Mouse (Mus musculus): ENCODE results near the gene Tank. TPM values are rescaled to one million over a fixed set of nuclear protein-coding genes. Genes with fewer than 3 reads are reported as not detected.

Gene Tank
- polyA plus RNA-seq, 1 experiment from 2014 or later = 22.2 TPM

DNA sequence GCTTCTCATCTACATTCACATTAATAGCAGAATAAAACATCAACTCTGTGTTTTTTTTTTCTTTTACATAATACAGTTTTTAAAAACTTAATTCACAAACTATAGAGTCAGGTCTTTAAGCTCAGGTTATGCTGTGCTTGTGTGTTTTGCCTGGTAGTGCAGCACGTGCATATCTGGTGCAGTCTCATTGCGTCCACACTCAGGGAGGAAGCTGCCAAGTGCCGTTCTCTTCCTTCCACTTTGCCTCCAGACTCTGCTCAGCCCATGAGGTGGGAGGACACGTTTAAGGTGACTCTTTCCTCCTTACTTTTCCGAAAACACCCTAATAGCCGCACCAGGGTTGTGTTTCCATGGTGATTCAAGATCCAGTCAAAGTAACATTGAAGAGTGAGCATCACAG, 59.8 kb downstream of the Tank start:
- Histone ChIP-seq H3K27ac (no peak overlapping the region), H3K27me3 (ENCODE audit: insufficient read depth, poor library complexity, severe bottlenecking) (no peaks in the 10 kb centered on the region), H3K36me3 (no peaks in the 10 kb centered on the region), H3K9me3 (no peaks in the 10 kb centered on the region), H3K4me1 (replicated peaks) (no peaks in the 10 kb centered on the region), H3K4me3 (no peak overlapping the region)
- DNase-seq (ENCODE audit: low spot score) = no peak
- WGBS = 86% methylated on average over 6 of the region's 6 CpGs

DNA sequence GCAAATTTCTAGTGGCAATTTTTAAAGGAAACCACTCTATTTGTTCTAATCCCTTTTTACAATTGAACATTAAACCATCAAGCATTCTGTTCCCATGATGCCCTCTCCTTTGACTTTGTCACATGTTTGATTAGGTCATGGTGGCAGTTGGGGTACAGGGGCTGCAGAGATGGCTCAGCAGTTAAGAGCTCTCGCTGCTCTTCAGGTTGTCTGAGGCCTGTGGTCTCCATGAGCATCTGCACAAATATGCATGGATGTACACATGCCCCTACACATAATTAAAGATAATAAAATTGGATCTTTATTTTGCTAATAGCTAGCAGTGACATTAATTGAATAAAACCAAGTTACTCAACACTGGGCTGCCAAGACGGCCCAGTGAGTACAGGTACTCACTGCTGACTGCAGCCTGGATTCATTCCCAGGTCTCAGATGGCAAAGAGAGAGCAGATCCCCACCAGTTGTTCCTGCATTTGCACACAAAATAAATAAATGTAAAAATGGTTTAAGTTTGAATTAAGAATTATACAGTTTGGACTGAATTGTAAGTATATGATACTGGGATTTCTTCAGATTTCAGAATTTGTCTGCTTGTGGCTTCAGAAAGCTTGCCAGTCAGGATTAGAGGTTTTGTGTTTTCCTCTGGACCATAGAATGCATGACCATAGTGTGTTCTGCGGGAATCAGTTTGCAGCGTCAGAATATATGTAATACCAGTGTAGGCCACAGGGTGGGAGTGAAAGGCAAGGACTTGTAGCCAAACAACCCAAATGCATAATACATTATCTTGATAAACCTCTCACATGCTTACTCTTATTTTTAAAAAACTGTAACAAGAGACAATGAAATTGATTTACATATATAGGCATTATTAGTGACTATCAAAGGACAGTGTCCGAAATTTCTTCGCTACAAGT, 64.3 kb downstream of the Tank start:
- no peaks in the 10 kb centered on the region for H3K27me3 ChIP-seq (ENCODE audit: insufficient read depth, poor library complexity, severe bottlenecking)
- no peaks in the 10 kb centered on the region for H3K36me3 ChIP-seq
- no peaks in the 10 kb centered on the region for H3K9me3 ChIP-seq
- no peaks in the 10 kb centered on the region for H3K4me1 ChIP-seq (replicated peaks)
- H3K4me3 ChIP-seq = no peak overlapping the region
- H3K27ac ChIP-seq = no peak overlapping the region
- WGBS = 58% methylated on average over 6 of the region's 6 CpGs
- peak; percentile 33 for DNase-seq (ENCODE audit: low spot score)

DNA sequence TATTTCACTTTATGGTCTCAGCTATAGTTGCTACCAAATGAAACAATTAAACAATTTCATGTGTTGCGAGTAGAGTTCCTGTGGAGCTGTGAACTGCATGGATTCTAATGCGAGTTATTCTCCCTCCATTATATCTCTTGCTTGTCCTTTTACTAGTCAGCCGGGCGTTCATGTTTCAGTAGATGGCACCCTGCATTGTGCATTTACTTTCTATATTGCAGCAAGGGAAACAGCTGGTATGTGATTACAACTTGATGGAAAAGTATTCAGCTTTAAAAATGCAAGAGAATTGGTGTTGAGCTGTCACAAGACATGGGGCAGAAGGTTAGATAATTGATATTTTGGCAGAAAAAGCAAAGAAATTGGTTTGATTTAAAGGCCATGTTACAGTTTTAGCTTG, 72.8 kb downstream of the Tank start:
- WGBS = 86% methylated on average over 4 of the region's 4 CpGs
- no peak for DNase-seq (ENCODE audit: low spot score)

DNA sequence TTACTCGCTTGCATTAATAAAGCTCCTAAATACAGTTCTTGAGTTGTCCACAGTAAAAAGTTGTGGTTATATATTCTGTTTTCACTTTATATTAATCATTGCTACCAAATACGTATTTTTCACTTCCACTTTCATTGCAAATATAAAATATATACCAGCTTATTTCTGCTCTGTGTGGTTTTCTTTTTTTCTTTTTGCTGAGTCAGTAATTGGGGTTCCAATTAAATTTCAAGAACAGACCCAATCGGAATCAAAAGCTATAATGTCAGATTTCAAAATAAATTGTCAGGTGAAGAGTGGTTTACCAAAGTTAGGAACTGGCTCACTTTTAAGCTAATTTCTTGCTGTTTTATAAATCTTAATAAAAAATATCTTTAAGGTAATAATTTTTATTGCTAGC, 73.3 kb downstream of the Tank start:
- Histone ChIP-seq H3K9me3 (no peaks in the 10 kb centered on the region), H3K4me3 (no peak overlapping the region), H3K27ac (no peak overlapping the region), H3K4me1 (replicated peaks) (peaks cover 20% of the 10 kb centered on the region), H3K27me3 (ENCODE audit: insufficient read depth, poor library complexity, severe bottlenecking) (peaks cover 15% of the 10 kb centered on the region; the same call in 1 of the 2 replicates), H3K36me3 (0 out of 2 replicates have a peak, but pooled peaks cover 4% of the 10 kb centered on the region)
- no peak for DNase-seq (ENCODE audit: low spot score)
- WGBS = 89% methylated on average over 3 of the region's 3 CpGs

More for the DNA sequence above, 72.8 kb downstream of the Tank start:
- 0 out of 2 replicates have a peak, but pooled peaks cover 4% of the 10 kb centered on the region for H3K36me3 ChIP-seq
- no peaks in the 10 kb centered on the region for H3K9me3 ChIP-seq
- peaks cover 15% of the 10 kb centered on the region; the same call in 1 of the 2 replicates for H3K27me3 ChIP-seq (ENCODE audit: insufficient read depth, poor library complexity, severe bottlenecking)
- no peak overlapping the region for H3K4me3 ChIP-seq
- H3K4me1 ChIP-seq (replicated peaks) = peaks cover 16% of the 10 kb centered on the region
- H3K27ac ChIP-seq = no peak overlapping the region

DNA sequence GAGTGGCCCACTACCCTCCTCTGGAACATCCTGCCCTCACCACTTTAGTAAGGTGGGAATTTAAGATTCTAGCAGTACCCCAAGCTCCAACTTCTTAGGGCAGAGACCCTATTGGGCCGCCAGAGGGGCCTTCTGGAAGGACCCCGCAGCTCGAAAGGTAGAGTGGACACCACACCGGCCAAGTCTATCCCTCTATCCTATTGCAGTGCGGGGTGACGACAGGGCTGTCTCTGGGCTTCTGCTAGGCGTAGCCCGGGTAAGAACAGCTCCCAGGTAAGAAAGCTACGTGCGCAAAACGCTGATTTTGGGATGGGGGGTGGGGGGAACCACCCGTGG, 76.6 kb downstream of the Tank start:
- DNase-seq (ENCODE audit: low spot score) = peak; percentile 32
- peak overlapping the region; percentile 90; the same call in 1 of the 2 replicates for H3K27ac ChIP-seq

DNA sequence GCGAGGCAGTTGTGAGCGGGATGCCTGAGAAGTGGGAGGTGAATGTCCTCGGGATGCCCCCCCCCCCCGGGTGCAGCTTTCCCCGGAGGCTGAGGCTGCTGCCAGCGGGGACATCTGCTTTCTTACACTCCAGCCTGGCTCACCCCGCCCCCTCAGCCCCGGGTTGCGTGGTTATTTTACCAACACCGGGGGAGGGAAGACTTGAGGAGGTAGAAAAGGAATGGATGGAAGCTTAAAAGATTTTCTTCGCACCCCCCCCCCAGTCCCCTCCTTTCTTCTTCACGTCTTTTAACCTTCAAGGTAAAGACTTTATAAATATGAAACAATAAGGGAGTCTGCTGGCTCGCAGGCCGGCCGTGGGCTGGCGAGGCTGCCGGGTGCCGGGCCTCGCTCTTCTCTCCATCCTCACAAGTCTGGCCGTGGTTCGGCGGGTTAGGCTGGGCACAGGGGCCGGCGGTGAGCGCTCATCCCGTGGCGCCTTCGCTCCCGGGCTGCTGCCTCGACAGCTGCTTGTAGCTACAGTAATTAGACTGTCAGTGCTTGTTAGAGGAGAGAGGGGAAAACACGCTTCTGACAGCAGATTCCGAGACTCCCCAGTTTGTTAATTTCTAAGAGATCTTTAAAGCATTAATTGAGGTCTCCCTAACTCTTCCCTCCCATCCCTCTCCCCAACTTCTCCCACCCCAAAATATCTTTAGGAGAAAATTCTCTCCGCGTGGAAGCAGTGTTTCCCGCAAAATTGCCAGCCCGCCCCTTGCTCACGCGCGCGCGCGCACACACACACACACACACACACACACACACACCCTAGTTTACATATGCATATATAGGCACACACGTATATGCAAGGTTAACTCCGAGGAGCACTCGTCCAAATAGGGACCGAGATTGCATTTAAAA, 77.2 kb downstream of the Tank start:
- WGBS = under 1% methylated on average over 46 of the region's 46 CpGs
- H3K36me3 ChIP-seq = no peaks in the 10 kb centered on the region
- peak overlapping the region; percentile 90 for H3K27ac ChIP-seq
- peaks cover 40% of the 10 kb centered on the region for H3K27me3 ChIP-seq (ENCODE audit: insufficient read depth, poor library complexity, severe bottlenecking)
- H3K4me3 ChIP-seq = peak overlapping the region; percentile 68
- no peaks in the 10 kb centered on the region for H3K9me3 ChIP-seq
- H3K4me1 ChIP-seq (replicated peaks) = peaks cover 26% of the 10 kb centered on the region
- peak; percentile 67 for DNase-seq (ENCODE audit: low spot score)

More for the DNA sequence above, 76.6 kb downstream of the Tank start:
- no peaks in the 10 kb centered on the region for H3K9me3 ChIP-seq
- H3K36me3 ChIP-seq = no peaks in the 10 kb centered on the region
- peak overlapping the region; percentile 68 for H3K4me3 ChIP-seq
- H3K4me1 ChIP-seq (replicated peaks) = peaks cover 26% of the 10 kb centered on the region
- WGBS = 4% methylated on average over 12 of the region's 12 CpGs
- peaks cover 40% of the 10 kb centered on the region for H3K27me3 ChIP-seq (ENCODE audit: insufficient read depth, poor library complexity, severe bottlenecking)

DNA sequence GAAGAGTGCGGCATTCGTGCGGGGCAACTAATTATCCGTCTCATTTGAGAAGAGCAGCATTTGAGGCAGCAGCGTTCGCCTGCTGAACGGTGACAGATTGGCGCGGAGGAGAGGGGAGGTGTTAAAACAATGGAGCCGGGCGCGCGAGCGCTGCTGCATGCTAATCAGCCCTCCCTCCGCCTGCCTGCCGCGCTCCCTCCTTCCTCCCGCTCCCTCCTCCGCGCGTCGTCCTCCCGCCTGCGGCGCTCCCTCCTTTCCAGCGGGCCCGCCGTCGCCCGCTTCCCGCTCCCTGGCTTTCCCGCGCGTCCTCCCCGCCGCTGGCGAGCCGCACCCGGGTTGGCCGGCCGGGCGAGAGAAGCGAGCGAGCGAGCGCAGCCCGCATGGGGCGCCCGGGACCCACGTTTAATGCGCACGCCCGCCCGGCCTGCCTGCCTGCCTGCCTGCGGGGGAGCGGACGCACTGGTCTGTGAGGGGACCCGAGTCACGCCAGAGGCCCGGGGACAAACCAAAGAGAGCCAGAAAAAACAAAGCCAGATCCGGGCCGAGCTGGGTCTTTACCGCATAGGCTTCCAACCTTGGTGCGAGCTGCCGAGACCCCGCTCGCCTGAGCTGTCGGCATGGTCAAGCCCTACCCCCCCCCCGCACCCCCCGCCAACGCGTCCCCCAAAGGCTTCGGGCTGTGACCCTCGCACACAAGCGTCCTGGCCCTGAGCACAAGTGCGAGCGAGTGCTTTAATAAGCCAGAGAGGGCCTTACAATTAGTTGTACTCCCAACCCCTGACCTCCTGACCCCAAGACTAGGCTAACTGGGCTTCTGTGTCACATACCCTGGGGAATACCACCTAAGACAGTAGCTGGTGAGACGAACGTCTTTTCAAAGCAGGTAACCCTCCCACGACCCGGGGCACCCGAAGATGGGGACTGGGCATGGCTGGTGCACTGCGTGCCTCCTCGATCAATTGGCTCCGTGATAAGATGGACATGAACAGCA, 78.3 kb downstream of the Tank start:
- Histone ChIP-seq H3K27ac (peak overlapping the region; percentile 90), H3K36me3 (no peaks in the 10 kb centered on the region), H3K4me3 (peak overlapping the region; percentile 68), H3K4me1 (replicated peaks) (peaks cover 26% of the 10 kb centered on the region), H3K27me3 (ENCODE audit: insufficient read depth, poor library complexity, severe bottlenecking) (peaks cover 40% of the 10 kb centered on the region), H3K9me3 (no peaks in the 10 kb centered on the region)
- under 1% methylated on average over 79 of the region's 85 CpGs for WGBS
- peak; percentile 74 for DNase-seq (ENCODE audit: low spot score)

DNA sequence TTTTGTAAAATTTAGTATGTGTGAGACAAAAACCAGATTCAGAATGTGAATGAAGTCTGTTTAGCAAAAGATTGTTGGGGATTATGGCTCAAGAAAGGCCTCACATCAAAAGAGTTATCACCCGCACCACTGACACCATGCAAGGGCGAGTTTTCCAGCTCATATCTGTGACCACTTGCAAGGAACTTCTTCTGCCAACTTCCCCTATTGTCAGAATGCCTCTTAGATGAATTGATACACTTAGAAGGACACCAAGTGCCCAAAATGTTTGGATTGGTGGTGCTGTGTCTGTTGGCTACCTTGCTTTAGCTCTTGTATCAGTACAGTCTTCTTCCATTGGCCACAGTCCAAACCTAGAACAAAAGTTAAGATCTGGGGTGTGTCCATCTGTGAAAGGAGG, 80.9 kb downstream of the Tank start:
- Histone ChIP-seq H3K4me3 (no peak overlapping the region), H3K36me3 (no peaks in the 10 kb centered on the region), H3K9me3 (no peaks in the 10 kb centered on the region), H3K4me1 (replicated peaks) (peaks cover 26% of the 10 kb centered on the region), H3K27ac (no peak overlapping the region), H3K27me3 (ENCODE audit: insufficient read depth, poor library complexity, severe bottlenecking) (peaks cover 39% of the 10 kb centered on the region)
- no peak for DNase-seq (ENCODE audit: low spot score)
- WGBS = 74% methylated on average over 2 of the region's 2 CpGs

DNA sequence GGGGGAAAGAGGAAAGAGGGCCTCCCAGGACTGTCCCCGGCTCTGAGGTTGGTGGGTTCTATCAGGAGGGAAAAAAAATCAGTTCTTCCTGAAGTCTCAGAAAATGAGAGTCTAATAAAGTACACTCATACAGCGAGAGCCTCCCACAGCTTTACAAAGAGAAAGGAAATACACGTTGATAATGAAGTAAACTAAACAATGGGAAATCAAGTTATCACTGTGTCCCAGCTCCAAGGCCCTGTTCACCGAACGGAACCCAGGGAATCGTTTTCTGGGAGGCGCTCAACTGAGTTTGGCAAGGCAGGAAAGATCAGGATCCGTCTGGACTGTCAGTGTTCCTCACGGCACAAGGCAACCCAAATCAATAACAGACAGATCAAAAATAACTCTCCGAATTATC, 84.4 kb downstream of the Tank start:
- WGBS = 85% methylated on average over 10 of the region's 10 CpGs
- DNase-seq (ENCODE audit: low spot score) = no peak
- Histone ChIP-seq H3K9me3 (no peaks in the 10 kb centered on the region), H3K4me1 (replicated peaks) (no peaks in the 10 kb centered on the region), H3K27me3 (ENCODE audit: insufficient read depth, poor library complexity, severe bottlenecking) (peaks cover 17% of the 10 kb centered on the region), H3K4me3 (no peak overlapping the region), H3K36me3 (no peaks in the 10 kb centered on the region), H3K27ac (no peak overlapping the region)

DNA sequence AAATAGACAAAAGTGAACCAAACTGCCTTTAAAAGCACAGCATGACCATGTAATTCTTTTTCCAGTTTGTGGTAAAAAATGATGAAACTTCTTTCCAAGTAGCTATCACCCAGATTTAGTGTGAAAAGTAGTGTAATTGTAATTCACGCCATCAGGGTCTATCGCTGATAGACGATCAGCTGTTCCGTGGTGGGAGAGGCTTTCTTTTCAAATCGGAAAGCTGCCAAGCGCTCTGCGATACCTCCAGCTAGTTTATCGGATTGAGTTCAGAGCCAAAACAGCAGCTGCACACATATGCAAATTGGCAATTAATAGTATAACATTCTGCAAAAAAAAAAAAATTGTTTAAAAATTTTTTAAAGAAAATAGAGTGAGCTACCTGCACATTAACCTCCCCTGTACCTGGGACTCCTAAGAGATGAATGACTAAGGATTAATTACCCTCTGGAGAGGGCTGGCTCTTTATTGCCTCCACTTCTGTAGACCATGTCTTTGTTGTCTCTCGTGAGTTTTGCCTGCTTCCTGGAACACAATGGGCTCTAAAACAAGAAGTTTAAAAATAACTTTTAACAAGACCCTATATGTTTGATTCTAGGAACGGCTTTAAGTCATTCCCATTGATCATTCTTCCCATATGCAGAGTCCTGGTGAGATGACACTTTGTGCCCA, 85.3 kb downstream of the Tank start:
- Histone ChIP-seq H3K27me3 (ENCODE audit: insufficient read depth, poor library complexity, severe bottlenecking) (peaks cover 8% of the 10 kb centered on the region; the same call in 1 of the 2 replicates), H3K4me1 (replicated peaks) (no peaks in the 10 kb centered on the region), H3K4me3 (no peak overlapping the region), H3K9me3 (no peaks in the 10 kb centered on the region), H3K27ac (no peak overlapping the region), H3K36me3 (no peaks in the 10 kb centered on the region)
- 80% methylated on average over 10 of the region's 10 CpGs for WGBS
- DNase-seq (ENCODE audit: low spot score) = no peak

DNA sequence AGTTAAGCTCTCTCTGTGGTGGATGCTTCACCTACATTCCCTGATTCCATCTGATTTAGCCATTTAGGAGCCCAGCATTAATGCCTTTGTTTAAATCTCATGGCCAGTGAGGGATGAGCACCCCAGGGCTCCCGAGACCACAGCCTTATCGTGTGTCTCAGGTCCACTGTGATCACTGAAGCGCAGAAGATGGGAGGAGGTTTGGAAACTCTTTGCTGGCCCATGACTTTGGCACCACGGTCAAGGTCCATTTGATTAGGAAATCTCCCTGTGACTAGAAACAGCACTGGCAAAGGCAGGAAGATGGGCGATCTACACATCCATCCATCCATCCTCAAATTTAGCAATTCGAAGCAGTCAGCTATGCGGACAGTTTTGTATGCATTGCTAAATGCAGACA, 89.0 kb downstream of the Tank start:
- Histone ChIP-seq H3K9me3 (no peaks in the 10 kb centered on the region), H3K4me3 (no peak overlapping the region), H3K4me1 (replicated peaks) (no peaks in the 10 kb centered on the region), H3K27ac (no peak overlapping the region), H3K27me3 (ENCODE audit: insufficient read depth, poor library complexity, severe bottlenecking) (no peaks in the 10 kb centered on the region), H3K36me3 (no peaks in the 10 kb centered on the region)
- DNase-seq (ENCODE audit: low spot score) = no peak
- 80% methylated on average over 7 of the region's 7 CpGs for WGBS

Data from hindbrain, embryonic 10.5 days (tissue).